Mouse (Mus musculus) frontal cortex, postnatal 36 days (tissue): ENCODE results near the gene A330070K13Rik.

Experiments used
- DNase-seq, 2 experiments: peaks; one replicate each; pipeline ENCODE4 v3.0.0; 2022; ENCODE audit warnings: low spot score in 2 of 2

The A330070K13Rik gene

GRCm38 (mm10) chr5:130384222-130384912 is at the start of gene A330070K13Rik:
Gene A330070K13Rik, minus strand, starts transcription at chr5:130384631.
- peak; percentile 38 to 41 for DNase-seq

- DNase-seq, result peak; percentile 42 to 52
Measured at GRCm38 (mm10) chr5:130411516-130411915, 27.1 kb upstream of the A330070K13Rik start.

- DNase-seq, result no peak
Measured at GRCm38 (mm10) chr5:130409706-130410105, 25.3 kb upstream of the A330070K13Rik start.

GRCm38 (mm10) chr5:130405201-130405600 is 20.8 kb upstream of the A330070K13Rik start:
- peak; percentile 58 to 64 for DNase-seq

GRCm38 (mm10) chr5:130400136-130400917 is 15.9 kb upstream of the A330070K13Rik start:
- DNase-seq, result no peak

GRCm38 (mm10) chr5:130395142-130395541 is 10.7 kb upstream of the A330070K13Rik start:
- DNase-seq, result no peak

- DNase-seq, result no peak
Measured at GRCm38 (mm10) chr5:130394386-130394785, 10.0 kb upstream of the A330070K13Rik start.

GRCm38 (mm10) chr5:130393618-130394355 is 9.4 kb upstream of the A330070K13Rik start:
- DNase-seq, result no peak

GRCm38 (mm10) chr5:130386418-130386817 is 2.0 kb upstream of the A330070K13Rik start:
- DNase-seq, result no peak

- DNase-seq, result no peak
Measured at GRCm38 (mm10) chr5:130375411-130375810, 9.0 kb downstream of the A330070K13Rik start.

GRCm38 (mm10) chr5:130369237-130369636 is 15.2 kb downstream of the A330070K13Rik start, which contains the start of gene Caln1:
Gene Caln1, plus strand, starts transcription at chr5:130369455.
- no peak for DNase-seq

- DNase-seq, result no peak
Measured at GRCm38 (mm10) chr5:130368236-130368635, 16.2 kb downstream of the A330070K13Rik start.

GRCm38 (mm10) chr5:130363773-130364172 is 20.7 kb downstream of the A330070K13Rik start:
- no peak for DNase-seq

GRCm38 (mm10) chr5:130363111-130363510 is 21.3 kb downstream of the A330070K13Rik start:
- DNase-seq, result no peak

GRCm38 (mm10) chr5:130355223-130355622 is 29.2 kb downstream of the A330070K13Rik start:
- DNase-seq, result no peak

- DNase-seq, result no peak
Measured at GRCm38 (mm10) chr5:130345871-130346270, 38.6 kb downstream of the A330070K13Rik start.

GRCm38 (mm10) chr5:130344999-130345398 is 39.4 kb downstream of the A330070K13Rik start:
- DNase-seq, result no peak

GRCm38 (mm10) chr5:130340656-130341055 is 43.8 kb downstream of the A330070K13Rik start:
- DNase-seq, result no peak

- DNase-seq, result no peak
Measured at GRCm38 (mm10) chr5:130335462-130335861, 49.0 kb downstream of the A330070K13Rik start.

GRCm38 (mm10) chr5:130333971-130334370 is 50.5 kb downstream of the A330070K13Rik start:
- DNase-seq, result no peak

- DNase-seq, result no peak
Measured at GRCm38 (mm10) chr5:130333566-130333965, 50.9 kb downstream of the A330070K13Rik start.

- no peak for DNase-seq
Measured at GRCm38 (mm10) chr5:130331206-130331605, 53.2 kb downstream of the A330070K13Rik start.
